Mouse (Mus musculus): ENCODE measurements around the gene Wnt3. TPM values are rescaled to one million over a fixed set of nuclear protein-coding genes. Genes with fewer than 3 reads are reported as not detected.
"Not testable (repeated sequence)": the region's sequence is repeated elsewhere in the genome, so short reads cannot be mapped to it uniquely, and the experiment has no call there.

The Wnt3 gene
- polyA plus RNA-seq, 1 experiment from 2014 or later: not detected

DNA sequence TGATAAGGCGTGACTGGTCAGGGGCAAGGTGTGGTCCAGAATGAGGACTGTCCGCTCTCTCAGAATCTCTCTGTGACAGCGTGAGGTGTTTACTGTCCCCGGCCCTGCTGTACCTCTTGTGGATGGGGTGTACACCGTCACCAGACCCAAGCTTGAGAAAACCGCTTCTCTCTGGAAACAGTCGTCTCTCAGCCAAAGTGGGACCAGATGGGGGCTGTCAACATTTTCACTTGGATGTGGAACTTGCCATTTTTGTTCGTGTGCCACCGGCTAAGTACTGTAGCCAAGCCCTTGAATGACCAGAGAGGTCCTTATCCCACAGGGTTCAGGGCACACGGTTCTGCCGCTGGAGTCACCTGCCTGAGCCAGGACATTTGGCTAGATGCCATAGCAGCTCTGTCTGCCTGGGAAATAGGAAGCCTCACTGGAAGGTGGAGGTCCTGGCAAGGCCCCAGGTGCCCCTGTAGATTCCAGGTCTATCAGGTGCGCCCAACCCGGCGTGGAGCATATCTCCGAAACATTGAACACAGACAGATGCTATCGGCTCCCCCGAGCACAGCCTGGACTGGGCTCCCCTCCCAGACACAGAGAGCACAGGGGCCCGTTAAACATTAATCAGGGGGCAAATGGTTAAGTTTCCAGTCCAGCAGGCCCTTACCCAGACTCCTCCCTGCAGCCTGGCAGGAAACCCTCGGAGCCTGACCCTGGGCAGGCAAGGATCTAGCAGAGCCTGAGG is 38.7 kb upstream of the Wnt3 start:
- ATAC-seq (ENCODE audit: low FRiP score, low TSS enrichment): peak; percentile 62
- peaks cover 5% of the 10 kb centered on the region for H3K27me3 ChIP-seq (ENCODE audit: control insufficient read depth, insufficient read depth, low read length)
- H3K4me3 ChIP-seq (ENCODE audit: low read length): no peak overlapping the region
- peaks cover 11% of the 10 kb centered on the region; the same call in 1 of the 2 replicates for H3K4me1 ChIP-seq (ENCODE audit: control insufficient read depth, insufficient read depth, low read length)
- H3K9ac ChIP-seq (ENCODE audit: low read depth, low read length): no peak overlapping the region
- H3K36me3 ChIP-seq (ENCODE audit: control insufficient read depth, insufficient read depth, low read length): no peaks in the 10 kb centered on the region
- H3K27ac ChIP-seq (ENCODE audit: low read depth, low read length): peak overlapping the region; percentile 56; the same call in 1 of the 2 replicates
- 61% methylated on average over 19 of the region's 19 CpGs for WGBS
- H3K4me2 ChIP-seq (replicated peaks; ENCODE audit: low read depth, low read length): no peak overlapping the region; the same call in 1 of the 2 replicates
- no peaks in the 10 kb centered on the region for H3K9me3 ChIP-seq (ENCODE audit: control insufficient read depth, low read length)

DNA sequence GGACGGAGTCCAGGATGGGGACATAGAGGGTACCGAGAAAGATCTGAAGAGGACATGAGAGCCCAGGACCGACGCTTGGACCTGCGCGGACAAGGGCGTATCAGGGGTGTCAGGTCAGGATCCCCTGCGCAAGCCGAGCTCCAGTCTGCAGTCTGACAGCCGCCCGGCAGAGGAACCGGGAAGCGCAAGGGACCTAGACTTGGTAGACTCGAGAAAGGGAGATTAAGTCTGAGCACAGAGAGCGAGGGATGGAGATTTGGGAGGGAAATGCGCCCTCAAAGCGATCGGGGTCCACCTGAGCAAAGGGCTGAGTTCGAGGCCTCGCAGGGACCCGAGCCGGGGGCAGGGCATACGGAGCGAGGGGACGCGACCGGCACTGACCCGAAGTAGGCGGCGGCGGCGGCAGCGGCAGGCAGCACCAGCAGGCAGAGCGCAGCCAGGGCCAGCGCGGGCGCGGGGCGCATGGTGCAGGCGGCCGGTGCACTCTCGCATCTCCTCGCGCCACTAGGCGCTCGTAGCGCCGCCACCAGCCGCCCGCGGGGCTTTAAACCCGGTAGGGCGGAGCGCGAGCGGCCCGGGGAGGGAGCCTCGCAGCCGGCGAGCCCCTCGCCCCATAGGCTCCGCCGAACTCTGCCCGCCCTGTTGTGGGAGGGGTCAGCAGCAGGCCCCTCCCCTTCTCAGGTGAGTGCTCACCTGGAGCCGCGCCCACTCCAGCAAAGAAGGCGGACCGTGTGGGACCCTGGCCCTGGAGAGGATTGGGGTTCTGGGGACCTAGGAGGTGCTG is 24.5 kb upstream of the Wnt3 start, which contains the start of gene Wnt9b:
Gene Wnt9b (minus strand): TSS at position 516 of the 784 bp plus-strand sequence.
- H3K9me3 ChIP-seq (ENCODE audit: control insufficient read depth, low read length): no peaks in the 10 kb centered on the region
- under 1% methylated on average over 65 of the region's 68 CpGs for WGBS
- H3K36me3 ChIP-seq (ENCODE audit: control insufficient read depth, insufficient read depth, low read length): no peaks in the 10 kb centered on the region
- peak within 1 kb of the TSS; percentile 67 for H3K4me2 ChIP-seq (replicated peaks; ENCODE audit: low read depth, low read length)
- H3K9ac ChIP-seq (ENCODE audit: low read depth, low read length): peak within 1 kb of the TSS; percentile 55
- H3K4me3 ChIP-seq (ENCODE audit: low read length): peak within 1 kb of the TSS; percentile 53
- 0 out of 2 replicates have a peak, but pooled peaks cover 17% of the 10 kb centered on the region for H3K4me1 ChIP-seq (ENCODE audit: control insufficient read depth, insufficient read depth, low read length)
- no peak within 1 kb of the TSS for H3K27ac ChIP-seq (ENCODE audit: low read depth, low read length)
- peak; percentile 88 for ATAC-seq (ENCODE audit: low FRiP score, low TSS enrichment)
- peaks cover 71% of the 10 kb centered on the region for H3K27me3 ChIP-seq (ENCODE audit: control insufficient read depth, insufficient read depth, low read length)

DNA sequence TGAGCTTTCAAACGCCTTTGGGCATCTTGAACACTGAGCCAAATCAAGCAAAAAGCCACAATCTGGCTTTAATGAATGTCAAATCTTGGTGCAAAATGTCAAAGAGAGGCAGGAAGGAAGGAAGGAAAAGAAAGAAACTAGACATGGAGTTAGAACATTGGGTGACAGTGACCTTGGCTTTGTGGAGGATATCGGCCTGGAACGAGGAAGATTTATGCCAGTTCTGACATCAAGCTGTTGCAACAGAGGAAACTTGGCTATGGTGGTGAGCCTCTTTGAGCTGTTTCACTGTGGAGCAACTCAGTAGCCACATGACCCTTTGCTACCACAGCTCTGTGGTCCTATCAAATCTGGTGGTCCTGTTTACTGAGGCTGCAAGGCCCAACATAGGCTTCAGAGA is 23.3 kb upstream of the Wnt3 start:
- Histone ChIP-seq H3K9me3 (ENCODE audit: control insufficient read depth, low read length) (no peaks in the 10 kb centered on the region), H3K4me2 (replicated peaks; ENCODE audit: low read depth, low read length) (no peak overlapping the region), H3K4me3 (ENCODE audit: low read length) (no peak overlapping the region), H3K27ac (ENCODE audit: low read depth, low read length) (no peak overlapping the region), H3K4me1 (ENCODE audit: control insufficient read depth, insufficient read depth, low read length) (0 out of 2 replicates have a peak, but pooled peaks cover 17% of the 10 kb centered on the region), H3K9ac (ENCODE audit: low read depth, low read length) (no peak overlapping the region), H3K36me3 (ENCODE audit: control insufficient read depth, insufficient read depth, low read length) (no peaks in the 10 kb centered on the region), H3K27me3 (ENCODE audit: control insufficient read depth, insufficient read depth, low read length) (peaks cover 66% of the 10 kb centered on the region)
- WGBS: 29% methylated on average over 3 of the region's 3 CpGs
- ATAC-seq (ENCODE audit: low FRiP score, low TSS enrichment): no peak

DNA sequence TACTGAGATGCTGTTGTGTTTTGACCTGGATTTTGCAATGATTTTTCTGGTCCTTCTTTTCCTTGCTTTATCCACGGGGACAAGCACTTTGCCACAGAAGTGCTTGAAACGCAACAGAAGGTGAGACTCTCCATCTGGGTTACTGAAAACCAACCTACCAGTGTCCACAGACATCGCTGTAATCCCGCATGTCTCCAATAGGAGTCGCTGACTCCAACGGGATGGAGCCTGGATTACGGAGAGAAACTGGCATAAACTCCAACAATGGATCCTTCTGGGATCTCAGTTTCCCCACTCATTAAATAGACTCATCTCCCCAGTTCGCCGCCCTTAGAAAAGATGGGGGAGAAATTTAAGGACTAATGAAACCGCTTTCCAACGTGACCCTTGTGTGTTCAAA is 15.9 kb upstream of the Wnt3 start:
- Histone ChIP-seq H3K9ac (ENCODE audit: low read depth, low read length) (no peak overlapping the region), H3K36me3 (ENCODE audit: control insufficient read depth, insufficient read depth, low read length) (no peaks in the 10 kb centered on the region), H3K9me3 (ENCODE audit: control insufficient read depth, low read length) (no peaks in the 10 kb centered on the region), H3K27ac (ENCODE audit: low read depth, low read length) (no peak overlapping the region), H3K4me1 (ENCODE audit: control insufficient read depth, insufficient read depth, low read length) (no peaks in the 10 kb centered on the region), H3K4me2 (replicated peaks; ENCODE audit: low read depth, low read length) (no peak overlapping the region), H3K4me3 (ENCODE audit: low read length) (no peak overlapping the region), H3K27me3 (ENCODE audit: control insufficient read depth, insufficient read depth, low read length) (peaks cover 4% of the 10 kb centered on the region; the same call in 1 of the 2 replicates)
- no peak for ATAC-seq (ENCODE audit: low FRiP score, low TSS enrichment)
- WGBS: 50% methylated on average over 11 of the region's 11 CpGs

DNA sequence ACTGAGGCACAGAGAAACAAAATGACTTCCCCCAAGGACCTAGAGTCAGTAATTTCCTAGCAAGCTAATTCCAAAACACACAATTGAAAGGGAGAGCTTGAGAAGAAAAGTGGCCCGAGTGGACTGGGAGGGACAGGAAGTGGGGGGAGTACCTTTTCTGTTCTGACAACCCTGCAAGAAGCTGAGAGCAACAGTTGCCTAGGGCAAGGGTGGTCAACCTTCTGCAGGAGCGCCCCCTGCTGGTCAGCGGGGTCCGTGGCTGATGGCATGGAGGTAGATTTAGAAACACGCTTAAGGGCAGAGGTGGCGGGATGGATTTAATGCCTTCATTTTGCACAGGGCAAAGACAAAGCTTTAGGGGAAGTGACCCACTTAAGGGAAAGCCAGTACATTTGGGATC is 15.2 kb upstream of the Wnt3 start:
- no peaks in the 10 kb centered on the region for H3K9me3 ChIP-seq (ENCODE audit: control insufficient read depth, low read length)
- H3K36me3 ChIP-seq (ENCODE audit: control insufficient read depth, insufficient read depth, low read length): no peaks in the 10 kb centered on the region
- no peaks in the 10 kb centered on the region for H3K4me1 ChIP-seq (ENCODE audit: control insufficient read depth, insufficient read depth, low read length)
- ATAC-seq (ENCODE audit: low FRiP score, low TSS enrichment): peak; percentile 48; the same call in 1 of the 2 replicates
- H3K27me3 ChIP-seq (ENCODE audit: control insufficient read depth, insufficient read depth, low read length): no peaks in the 10 kb centered on the region
- H3K4me2 ChIP-seq (replicated peaks; ENCODE audit: low read depth, low read length): no peak overlapping the region
- H3K27ac ChIP-seq (ENCODE audit: low read depth, low read length): no peak overlapping the region
- WGBS: 7% methylated on average over 6 of the region's 6 CpGs
- no peak overlapping the region for H3K4me3 ChIP-seq (ENCODE audit: low read length)
- H3K9ac ChIP-seq (ENCODE audit: low read depth, low read length): no peak overlapping the region

DNA sequence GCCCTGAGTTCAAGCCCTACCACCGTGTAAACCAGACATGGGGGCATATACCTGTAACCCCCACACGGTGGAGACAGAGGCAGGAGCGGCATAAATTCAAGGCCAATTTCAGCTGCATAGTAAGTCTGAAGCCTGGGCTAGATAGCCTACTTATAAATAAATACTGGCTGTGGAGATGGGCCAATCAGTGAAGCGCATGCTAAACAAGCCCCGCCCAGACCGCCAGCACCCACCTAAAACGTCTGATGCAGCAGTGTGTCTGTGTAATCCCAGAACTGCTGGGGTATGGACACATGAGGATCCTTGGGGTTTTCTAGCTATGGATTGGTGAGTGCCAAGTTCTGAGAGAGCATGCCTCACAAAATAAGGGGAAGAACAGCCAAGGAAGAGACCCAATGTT is 13.8 kb upstream of the Wnt3 start:
- Histone ChIP-seq H3K27me3 (ENCODE audit: control insufficient read depth, insufficient read depth, low read length) (no peaks in the 10 kb centered on the region), H3K4me3 (ENCODE audit: low read length) (no peak overlapping the region), H3K9ac (ENCODE audit: low read depth, low read length) (no peak overlapping the region), H3K36me3 (ENCODE audit: control insufficient read depth, insufficient read depth, low read length) (no peaks in the 10 kb centered on the region), H3K4me1 (ENCODE audit: control insufficient read depth, insufficient read depth, low read length) (no peaks in the 10 kb centered on the region), H3K27ac (ENCODE audit: low read depth, low read length) (no peak overlapping the region), H3K9me3 (ENCODE audit: control insufficient read depth, low read length) (no peaks in the 10 kb centered on the region), H3K4me2 (replicated peaks; ENCODE audit: low read depth, low read length) (no peak overlapping the region)
- ATAC-seq (ENCODE audit: low FRiP score, low TSS enrichment): no peak
- WGBS: 59% methylated on average over 7 of the region's 7 CpGs

DNA sequence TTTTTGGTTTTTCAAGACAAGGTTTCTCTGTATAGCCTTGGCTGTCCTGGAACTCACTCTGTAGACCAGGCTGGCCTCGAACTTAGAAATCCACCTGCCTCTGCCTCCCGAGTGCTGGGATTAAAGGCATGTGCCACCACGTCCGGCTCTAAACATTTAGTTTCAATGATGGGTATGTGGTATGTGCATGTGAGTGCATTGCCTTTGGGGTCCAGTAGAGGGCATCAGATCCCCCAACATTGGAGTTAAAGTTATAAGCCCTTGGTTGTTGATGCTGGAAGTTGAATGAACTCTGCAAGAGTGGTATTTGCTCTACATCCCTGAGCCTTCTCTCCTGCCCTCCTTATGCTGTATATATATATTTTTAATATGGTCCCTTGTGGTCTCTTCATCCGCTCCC is 13.1 kb upstream of the Wnt3 start:
- not testable (repeated sequence) for H3K27me3 ChIP-seq (ENCODE audit: control insufficient read depth, insufficient read depth, low read length); H3K4me3 ChIP-seq (ENCODE audit: low read length); H3K4me2 ChIP-seq (replicated peaks; ENCODE audit: low read depth, low read length); H3K27ac ChIP-seq (ENCODE audit: low read depth, low read length); H3K9me3 ChIP-seq (ENCODE audit: control insufficient read depth, low read length); H3K9ac ChIP-seq (ENCODE audit: low read depth, low read length); H3K36me3 ChIP-seq (ENCODE audit: control insufficient read depth, insufficient read depth, low read length); H3K4me1 ChIP-seq (ENCODE audit: control insufficient read depth, insufficient read depth, low read length); ATAC-seq (ENCODE audit: low FRiP score, low TSS enrichment)
- 87% methylated on average over 5 of the region's 5 CpGs for WGBS

DNA sequence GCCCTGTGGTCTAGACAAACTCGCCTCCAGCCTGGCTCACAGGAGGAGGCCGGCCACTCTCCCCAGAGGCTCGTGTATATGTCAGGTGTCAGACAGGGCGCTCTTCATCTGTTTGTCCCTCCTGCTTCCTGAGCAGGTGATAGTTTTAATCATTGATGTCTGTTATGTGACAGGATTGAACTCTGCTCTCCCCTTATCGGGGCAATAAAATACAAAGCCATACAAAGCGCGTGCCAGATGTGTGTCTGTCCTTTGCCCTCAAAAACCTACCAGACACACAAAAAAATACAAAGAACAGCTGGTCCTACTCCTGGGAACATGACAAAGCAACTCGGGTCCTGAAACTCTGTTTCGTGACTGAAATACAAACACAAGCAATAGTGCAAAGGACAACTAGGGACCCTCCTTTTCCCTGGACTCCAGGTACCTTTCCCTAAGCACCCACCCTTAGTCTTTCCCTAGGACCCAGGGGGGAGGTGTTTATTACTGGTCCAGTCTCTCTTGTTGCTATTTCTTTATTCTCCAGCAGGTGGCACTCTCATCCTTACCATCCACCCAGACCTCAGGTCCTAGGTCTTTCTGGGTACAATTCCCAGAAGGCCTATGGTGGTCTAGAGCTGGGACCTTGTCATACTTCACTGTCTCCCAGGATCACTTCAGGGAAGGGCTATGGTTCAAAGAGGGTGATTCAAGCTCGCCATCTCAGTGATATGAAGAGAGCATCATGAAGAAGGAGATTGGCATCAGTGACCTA is 10.4 kb upstream of the Wnt3 start:
- no peak overlapping the region for H3K4me2 ChIP-seq (replicated peaks; ENCODE audit: low read depth, low read length)
- no peaks in the 10 kb centered on the region for H3K4me1 ChIP-seq (ENCODE audit: control insufficient read depth, insufficient read depth, low read length)
- no peak overlapping the region for H3K9ac ChIP-seq (ENCODE audit: low read depth, low read length)
- 0 out of 2 replicates have a peak, but pooled peaks have one; percentile 66 for ATAC-seq (ENCODE audit: low FRiP score, low TSS enrichment)
- H3K36me3 ChIP-seq (ENCODE audit: control insufficient read depth, insufficient read depth, low read length): no peaks in the 10 kb centered on the region
- H3K27ac ChIP-seq (ENCODE audit: low read depth, low read length): no peak overlapping the region
- H3K27me3 ChIP-seq (ENCODE audit: control insufficient read depth, insufficient read depth, low read length): peaks cover 2% of the 10 kb centered on the region; the same call in 1 of the 2 replicates
- WGBS: 19% methylated on average over 10 of the region's 10 CpGs
- no peaks in the 10 kb centered on the region for H3K9me3 ChIP-seq (ENCODE audit: control insufficient read depth, low read length)
- H3K4me3 ChIP-seq (ENCODE audit: low read length): no peak overlapping the region
